13 mouse cellular contexts compared by ENCODE assay signal in genomic region chr4:46448886-46449285, GRCm38 (mm10). TPM values are rescaled to one million over a fixed set of nuclear protein-coding genes. Genes with fewer than 3 reads are reported as not detected.
DNase-seq lines count a peak whose midpoint lies in the region; ATAC-seq lines count a peak whose summit lies in the region.
"Had no signal": no experiment of that assay in that cellular context is flagged by ENCODE, and none has a peak within 500 bp of the region (broad histone marks: within the 10 kb centered on the region; RNA-seq: fewer than 3 reads in every experiment).

No protein-coding gene starts in this region.

- H3K4me3 ChIP-seq in heart, embryonic 10.5 days = no peak overlapping the region
- H3K4me3 ChIP-seq in liver, embryonic 13.5 days (replicated peaks) = no peak overlapping the region
- H3K4me3 ChIP-seq: limb, embryonic 12.5 days had no signal

- H3K9me3 ChIP-seq in heart, embryonic 10.5 days = no peaks in the 10 kb centered on the region
- H3K9me3 ChIP-seq in liver, embryonic 13.5 days (replicated peaks) = no peaks in the 10 kb centered on the region
- H3K9me3 ChIP-seq: limb, embryonic 12.5 days had no signal

- peak; percentile 79 for DNase-seq in heart, embryonic 10.5 days (ENCODE audit: low spot score)
- DNase-seq in heart, postnatal 14 days = no peak
- peak; percentile 35 for DNase-seq in A20 (ENCODE audit: low read depth, low spot score)
- peak; percentile 60 for DNase-seq in cerebellum, adult 8-10 months
- DNase-seq in liver, embryonic 13.5 days = peak; percentile 23
- DNase-seq in ovary, adult 18-20 months (ENCODE audit: low spot score) = no peak
- DNase-seq in kidney, postnatal 14 days = no peak
- no peak for DNase-seq in left cerebral cortex, adult 8-10 months (ENCODE audit: low spot score in 2 of 2)
- DNase-seq: kidney, adult 8-10 months had no signal

- peaks cover 33% of the 10 kb centered on the region for H3K4me1 ChIP-seq in heart, embryonic 10.5 days
- peaks cover 67% of the 10 kb centered on the region for H3K4me1 ChIP-seq in liver, embryonic 13.5 days (replicated peaks)

- H3K27ac ChIP-seq in heart, embryonic 10.5 days = peak overlapping the region; percentile 54
- H3K27ac ChIP-seq in liver, embryonic 13.5 days = peak overlapping the region; percentile 99
- H3K27ac ChIP-seq: limb, embryonic 12.5 days had no signal

- peak overlapping the region; percentile 90 for H3K4me2 ChIP-seq in liver, embryonic 13.5 days
- H3K4me2 ChIP-seq: limb, embryonic 12.5 days; midbrain, embryonic 11.5 days had no signal

- H3K36me3 ChIP-seq in heart, embryonic 10.5 days = no peaks in the 10 kb centered on the region
- H3K36me3 ChIP-seq in liver, embryonic 13.5 days = peaks cover 14% of the 10 kb centered on the region
- H3K36me3 ChIP-seq: limb, embryonic 12.5 days had no signal

- peak; percentile 8 for ATAC-seq in liver, embryonic 13.5 days (ENCODE audit: low read depth)

- intact Hi-C loops in heart, postnatal 14 days (cut with DNase I) = no loop called here

- WGBS in heart, embryonic 10.5 days = 44% methylated on average over 6 of the region's 6 CpGs
- WGBS in liver, embryonic 13.5 days (ENCODE audit: insufficient replicate concordance) = 35% methylated on average over 6 of the region's 6 CpGs

- H3K9ac ChIP-seq in liver, embryonic 13.5 days = peak overlapping the region; percentile 98
- H3K9ac ChIP-seq: limb, embryonic 12.5 days had no signal

- no peaks in the 10 kb centered on the region for H3K27me3 ChIP-seq in heart, embryonic 10.5 days (ENCODE audit: insufficient read depth, poor library complexity, severe bottlenecking)
- H3K27me3 ChIP-seq in liver, embryonic 13.5 days = no peaks in the 10 kb centered on the region
- H3K27me3 ChIP-seq: limb, embryonic 12.5 days had no signal

RNA-seq across cellular contexts. Expression of gene Anp32b, which starts 1.8 kb away (rescaled TPM):
- 246 and 343 TPM in 2 replicates for polyA plus RNA-seq in heart, embryonic 10.5 days (2016; fragmentation: Nextera tagmentation; extraction: Ambion mirVana)
- 10 to 100 TPM; 58.1 to 66.6 TPM for total RNA-seq in heart, postnatal 14 days (2021)
- 555 and 600 TPM in 2 replicates for polyA plus RNA-seq in liver, embryonic 13.5 days (2015; fragmentation: Nextera tagmentation; extraction: Ambion mirVana)
- total RNA-seq in left cerebral cortex, adult 8-10 months (2022) = 10 to 100 TPM; 51.0 to 60.2 (median 55.9) TPM

RNA-seq across cellular contexts. Expression of gene Hemgn, which starts 35.6 kb away (rescaled TPM):
- 35.8 and 50.0 TPM in 2 replicates for polyA plus RNA-seq in heart, embryonic 10.5 days (2016; fragmentation: Nextera tagmentation; extraction: Ambion mirVana)
- total RNA-seq in heart, postnatal 14 days (2021) = under 1 TPM; 0.54 to 0.60 TPM
- polyA plus RNA-seq in liver, embryonic 13.5 days (2015; fragmentation: Nextera tagmentation; extraction: Ambion mirVana) = 405 and 482 TPM in 2 replicates
- total RNA-seq in left cerebral cortex, adult 8-10 months (2022) = not detected
- total RNA-seq: gastrocnemius, adult 8-10 months had no signal
- polyA plus RNA-seq: cortical plate, adult 2 months had no signal

RNA-seq across cellular contexts. Expression of gene Nans, which starts 40.2 kb away (rescaled TPM):
- polyA plus RNA-seq in heart, embryonic 10.5 days (2016; fragmentation: Nextera tagmentation; extraction: Ambion mirVana) = 78.3 and 89.1 TPM in 2 replicates
- 10 to 100 TPM; 17.5 to 21.4 TPM for total RNA-seq in heart, postnatal 14 days (2021)
- polyA plus RNA-seq in liver, embryonic 13.5 days (2015; fragmentation: Nextera tagmentation; extraction: Ambion mirVana) = 65.4 and 77.9 TPM in 2 replicates
- 10 to 100 TPM; 13.1 to 19.7 (median 17.0) TPM for total RNA-seq in left cerebral cortex, adult 8-10 months (2022)

RNA-seq across cellular contexts. Expression of gene Trmo, which starts 59.6 kb away (rescaled TPM):
- polyA plus RNA-seq in heart, embryonic 10.5 days (2016; fragmentation: Nextera tagmentation; extraction: Ambion mirVana) = 10.3 and 11.6 TPM in 2 replicates
- 1 to 10 TPM; 4.3 to 4.8 TPM for total RNA-seq in heart, postnatal 14 days (2021)
- polyA plus RNA-seq in liver, embryonic 13.5 days (2015; fragmentation: Nextera tagmentation; extraction: Ambion mirVana) = 8.7 and 9.7 TPM in 2 replicates
- total RNA-seq in left cerebral cortex, adult 8-10 months (2022) = 1 to 10 TPM; 3.8 to 4.6 (median 4.1) TPM

Comparison
In these comparisons a context has a peak if more than half of its experiments do, and no peak if none do; other contexts are left out.
1. DNase-seq: peak in heart, embryonic 10.5 days (single experiment), A20 (single experiment), cerebellum, adult 8-10 months (single experiment) and liver, embryonic 13.5 days (single experiment); none in heart, postnatal 14 days (0 of 2), ovary, adult 18-20 months (single experiment), kidney, postnatal 14 days (single experiment) and left cerebral cortex, adult 8-10 months (0 of 2).